Mouse (Mus musculus) embryonic facial prominence, embryonic 15.5 days (tissue): ENCODE measurements around the gene Tcf3. TPM values are rescaled to one million over a fixed set of nuclear protein-coding genes. Genes with fewer than 3 reads are reported as not detected.
A peak's percentile ranks its signal among the peaks of the same experiment; 100 is the strongest.

Experiments used
- ATAC-seq: fragments of 200-750 bp; cut with Nextera tagmentation; 2 replicates; pipeline ENCODE4 v1.8.0; 2017; ENCODE audit warnings: low read depth, moderate TSS enrichment; ENCODE audit not compliant: insufficient number of reproducible peaks, low FRiP score, low TSS enrichment
- H3K27ac ChIP-seq: fragments of 300-500 bp; sonication (generic); replicated peaks from 2 replicates; pipeline ENCODE4 v1.5.1; 2015; ENCODE audit warnings: mild to moderate bottlenecking, inconsistent platforms
- H3K27me3 ChIP-seq: fragments of 300-500 bp; sonication (generic); 2 replicates; pipeline ENCODE4 v1.6.1; 2015; ENCODE audit warnings: inconsistent platforms
- H3K36me3 ChIP-seq: fragments of 300-500 bp; sonication (generic); 2 replicates; pipeline ENCODE4 v1.6.1; 2015; ENCODE audit warnings: mild to moderate bottlenecking, inconsistent platforms
- H3K4me1 ChIP-seq: fragments of 300-500 bp; sonication (generic); 2 replicates; pipeline ENCODE4 v1.6.1; 2015; ENCODE audit warnings: inconsistent platforms
- H3K4me2 ChIP-seq: fragments of 300-500 bp; sonication (generic); replicated peaks from 2 replicates; pipeline ENCODE4 v1.6.1; 2015; ENCODE audit warnings: mild to moderate bottlenecking, inconsistent platforms
- H3K4me3 ChIP-seq: fragments of 300-500 bp; sonication (generic); replicated peaks from 2 replicates; pipeline ENCODE4 v1.5.1; 2015; ENCODE audit warnings: mild to moderate bottlenecking, inconsistent platforms
- H3K9ac ChIP-seq: fragments of 300-500 bp; sonication (generic); 2 replicates; pipeline ENCODE4 v1.6.1; 2015; ENCODE audit warnings: inconsistent platforms
- H3K9me3 ChIP-seq: fragments of 300-500 bp; sonication (generic); replicated peaks from 2 replicates; pipeline ENCODE4 v1.6.1; 2016; ENCODE audit warnings: inconsistent platforms
- WGBS: fragments of 180-500 bp; shearing (Covaris S2); methylation state at CpG from one replicate; pipeline ENCODE4 v1.1.7; 2015; 5-methylcytosine and 5-hydroxymethylcytosine counted together
- polyA plus RNA-seq: library from polyadenylated mRNA; unstranded; fragments of >200 nt; fragmentation: Nextera tagmentation; extraction: Ambion mirVana; gene quantifications from 2 replicates; pipeline ENCODE4 v1.2.1, GENCODE M21; 2015

The Tcf3 gene
- polyA plus RNA-seq, 1 experiment from 2014 or later = 135 TPM

- no peak for ATAC-seq
- H3K36me3 ChIP-seq = peaks cover 94% of the 10 kb centered on the region
- H3K4me3 ChIP-seq = no peak overlapping the region
- H3K4me2 ChIP-seq = no peak overlapping the region
- H3K4me1 ChIP-seq = peaks cover 31% of the 10 kb centered on the region
- 0 out of 2 replicates have a peak, but pooled peaks cover 5% of the 10 kb centered on the region for H3K9me3 ChIP-seq
- H3K27ac ChIP-seq = no peak overlapping the region
- 88% methylated on average over 9 of the region's 9 CpGs for WGBS
- no peaks in the 10 kb centered on the region for H3K27me3 ChIP-seq
- H3K9ac ChIP-seq = no peak overlapping the region
Observed at GRCm38 (mm10) chr10:80421651-80422472, 11.6 kb downstream of the Tcf3 start.

GRCm38 (mm10) chr10:80421208-80421607 is 12.2 kb downstream of the Tcf3 start:
- Histone ChIP-seq H3K27ac (no peak overlapping the region), H3K4me3 (no peak overlapping the region), H3K4me1 (peaks cover 31% of the 10 kb centered on the region), H3K9ac (no peak overlapping the region), H3K36me3 (peaks cover 94% of the 10 kb centered on the region), H3K27me3 (no peaks in the 10 kb centered on the region), H3K4me2 (no peak overlapping the region), H3K9me3 (0 out of 2 replicates have a peak, but pooled peaks cover 5% of the 10 kb centered on the region)
- WGBS = 93% methylated on average over 8 of the region's 8 CpGs
- no peak for ATAC-seq

GRCm38 (mm10) chr10:80420729-80421128 is 12.7 kb downstream of the Tcf3 start:
- Histone ChIP-seq H3K9me3 (0 out of 2 replicates have a peak, but pooled peaks cover 5% of the 10 kb centered on the region), H3K4me1 (peaks cover 31% of the 10 kb centered on the region)
- no peak for ATAC-seq

GRCm38 (mm10) chr10:80419419-80419818 is 14.0 kb downstream of the Tcf3 start:
- H3K9me3 ChIP-seq = no peaks in the 10 kb centered on the region
- H3K4me2 ChIP-seq = no peak overlapping the region
- no peak overlapping the region for H3K4me3 ChIP-seq
- WGBS = 71% methylated on average over 8 of the region's 8 CpGs
- H3K36me3 ChIP-seq = peaks cover 94% of the 10 kb centered on the region
- no peak overlapping the region for H3K9ac ChIP-seq
- ATAC-seq = 0 out of 2 replicates have a peak, but pooled peaks have one; percentile 5
- peaks cover 33% of the 10 kb centered on the region for H3K4me1 ChIP-seq
- H3K27me3 ChIP-seq = no peaks in the 10 kb centered on the region
- no peak overlapping the region; the same call in 1 of the 2 replicates for H3K27ac ChIP-seq

More at GRCm38 (mm10) chr10:80420729-80421128, 12.7 kb downstream of the Tcf3 start:
- Histone ChIP-seq H3K4me3 (no peak overlapping the region), H3K27me3 (no peaks in the 10 kb centered on the region), H3K27ac (no peak overlapping the region), H3K36me3 (peaks cover 94% of the 10 kb centered on the region), H3K4me2 (no peak overlapping the region), H3K9ac (no peak overlapping the region)
- WGBS = 90% methylated on average over 10 of the region's 10 CpGs

- Histone ChIP-seq H3K27me3 (no peaks in the 10 kb centered on the region), H3K4me2 (no peak overlapping the region), H3K36me3 (peaks cover 94% of the 10 kb centered on the region), H3K9me3 (no peaks in the 10 kb centered on the region), H3K4me3 (no peak overlapping the region), H3K4me1 (peaks cover 25% of the 10 kb centered on the region), H3K27ac (0 out of 2 replicates have a peak overlapping the region, but pooled peaks have one; percentile 13), H3K9ac (no peak overlapping the region)
- no peak for ATAC-seq
- 64% methylated on average over 3 of the region's 3 CpGs for WGBS
Observed at GRCm38 (mm10) chr10:80418311-80418710, 15.1 kb downstream of the Tcf3 start.

GRCm38 (mm10) chr10:80417841-80418240 is 15.6 kb downstream of the Tcf3 start:
- Histone ChIP-seq H3K9me3 (no peaks in the 10 kb centered on the region), H3K4me3 (no peak overlapping the region), H3K4me2 (no peak overlapping the region), H3K27me3 (no peaks in the 10 kb centered on the region), H3K36me3 (peaks cover 95% of the 10 kb centered on the region), H3K4me1 (peaks cover 25% of the 10 kb centered on the region), H3K27ac (no peak overlapping the region), H3K9ac (no peak overlapping the region)
- no peak for ATAC-seq
- 94% methylated on average over 1 of the region's 1 CpGs for WGBS

- Histone ChIP-seq H3K27me3 (no peaks in the 10 kb centered on the region), H3K27ac (no peak overlapping the region), H3K36me3 (peaks cover 100% of the 10 kb centered on the region), H3K4me1 (peaks cover 25% of the 10 kb centered on the region), H3K9me3 (no peaks in the 10 kb centered on the region), H3K4me2 (no peak overlapping the region), H3K9ac (no peak overlapping the region), H3K4me3 (no peak overlapping the region)
- WGBS = 91% methylated on average over 10 of the region's 10 CpGs
- ATAC-seq = no peak
Observed at GRCm38 (mm10) chr10:80417371-80417770, 16.1 kb downstream of the Tcf3 start.

GRCm38 (mm10) chr10:80415566-80415965 is 17.9 kb downstream of the Tcf3 start:
- 92% methylated on average over 7 of the region's 7 CpGs for WGBS

GRCm38 (mm10) chr10:80412656-80413541 is 20.5 kb downstream of the Tcf3 start:
- H3K4me1 ChIP-seq = peaks cover 7% of the 10 kb centered on the region
- 87% methylated on average over 44 of the region's 44 CpGs for WGBS
- H3K4me3 ChIP-seq = no peak overlapping the region
- H3K9me3 ChIP-seq = no peaks in the 10 kb centered on the region
- peaks cover 93% of the 10 kb centered on the region for H3K36me3 ChIP-seq
- ATAC-seq = no peak
- H3K9ac ChIP-seq = no peak overlapping the region
- H3K27me3 ChIP-seq = no peaks in the 10 kb centered on the region
- no peak overlapping the region for H3K27ac ChIP-seq
- H3K4me2 ChIP-seq = no peak overlapping the region

More at GRCm38 (mm10) chr10:80415566-80415965, 17.9 kb downstream of the Tcf3 start:
- Histone ChIP-seq H3K27ac (no peak overlapping the region), H3K27me3 (no peaks in the 10 kb centered on the region), H3K9ac (no peak overlapping the region), H3K4me3 (no peak overlapping the region), H3K9me3 (no peaks in the 10 kb centered on the region), H3K36me3 (peaks cover 100% of the 10 kb centered on the region), H3K4me2 (no peak overlapping the region), H3K4me1 (peaks cover 25% of the 10 kb centered on the region)
- ATAC-seq = no peak

- Histone ChIP-seq H3K27ac (peak overlapping the region; percentile 91), H3K4me3 (no peak overlapping the region), H3K4me2 (peak overlapping the region; percentile 84; the same call in 1 of the 2 replicates), H3K27me3 (no peaks in the 10 kb centered on the region), H3K9me3 (0 out of 2 replicates have a peak, but pooled peaks cover 3% of the 10 kb centered on the region), H3K4me1 (peaks cover 33% of the 10 kb centered on the region), H3K36me3 (peaks cover 59% of the 10 kb centered on the region), H3K9ac (no peak overlapping the region)
- WGBS = 43% methylated on average over 4 of the region's 4 CpGs
- ATAC-seq = no peak
Observed at GRCm38 (mm10) chr10:80407924-80408323, 25.5 kb downstream of the Tcf3 start.
